Mouse (Mus musculus) right cerebral cortex, postnatal 25 days (tissue): Measurements from ENCODE around the gene Olfm2.
"Not testable (repeated sequence)": the region's sequence is repeated elsewhere in the genome, so short reads cannot be mapped to it uniquely, and the experiment has no call there.

ENCODE experiments used
- DNase-seq: peaks from one replicate; pipeline ENCODE4 v3.0.0; 2022

Gene Olfm2

DNA sequence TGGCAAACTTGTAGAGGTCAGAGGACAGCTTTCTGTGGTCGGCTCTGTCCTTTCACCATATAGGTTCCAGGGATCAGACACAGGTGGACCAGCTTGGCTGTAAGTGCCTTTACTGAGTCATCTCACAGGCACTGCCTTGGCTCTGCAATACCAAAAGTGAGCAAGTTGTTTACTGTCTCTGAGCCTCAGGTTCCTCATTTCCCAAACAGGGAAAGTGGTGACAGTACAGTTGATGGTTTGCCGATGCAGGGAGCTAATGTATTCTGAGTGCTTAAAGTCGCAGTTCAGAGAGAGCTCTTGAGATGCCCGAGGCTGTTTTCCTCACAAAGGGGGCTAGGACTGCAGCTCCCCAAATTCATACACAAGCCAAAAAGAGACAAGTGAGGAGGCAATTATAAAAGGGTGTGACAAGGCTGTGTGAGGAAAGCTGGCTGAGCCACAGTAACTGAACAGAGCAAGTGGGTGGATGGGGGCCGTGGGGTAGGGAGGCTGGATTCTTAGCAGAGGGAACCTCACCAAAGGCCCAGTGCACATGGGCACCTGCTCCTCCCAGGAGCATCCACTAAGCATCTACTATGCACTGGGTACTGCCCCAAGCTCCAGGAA lies 49.9 kb downstream of the Olfm2 start:
- no peak for DNase-seq

DNA sequence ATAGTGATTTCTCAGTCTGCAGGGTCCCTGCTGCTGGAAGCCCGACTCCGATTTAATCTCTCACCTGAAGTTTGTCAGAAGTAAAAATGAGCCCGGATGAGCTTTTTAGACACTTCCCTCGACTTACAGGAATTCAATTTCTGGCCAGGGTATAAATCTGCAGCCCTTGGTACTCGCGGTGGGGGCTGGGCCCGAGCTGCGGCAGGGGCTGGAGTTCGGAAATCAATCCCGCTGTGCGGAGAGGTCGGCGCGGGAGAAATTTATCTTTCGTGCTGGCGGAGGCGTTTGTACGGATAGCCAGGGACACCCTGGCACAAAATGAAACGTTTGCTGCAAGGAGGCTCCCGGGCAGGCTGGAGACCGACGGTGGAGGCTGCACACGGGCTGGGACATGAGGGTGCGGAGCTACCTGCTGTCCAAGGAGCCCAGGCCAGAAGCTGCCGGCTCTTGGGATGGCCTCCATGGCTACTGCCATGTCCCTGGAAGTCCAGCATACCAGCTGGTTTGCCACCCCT lies 51.4 kb downstream of the Olfm2 start:
- DNase-seq, result no peak

GRCm38 (mm10) chr9:20692863-20693262 lies 53.3 kb downstream of the Olfm2 start:
- DNase-seq, result no peak

DNA sequence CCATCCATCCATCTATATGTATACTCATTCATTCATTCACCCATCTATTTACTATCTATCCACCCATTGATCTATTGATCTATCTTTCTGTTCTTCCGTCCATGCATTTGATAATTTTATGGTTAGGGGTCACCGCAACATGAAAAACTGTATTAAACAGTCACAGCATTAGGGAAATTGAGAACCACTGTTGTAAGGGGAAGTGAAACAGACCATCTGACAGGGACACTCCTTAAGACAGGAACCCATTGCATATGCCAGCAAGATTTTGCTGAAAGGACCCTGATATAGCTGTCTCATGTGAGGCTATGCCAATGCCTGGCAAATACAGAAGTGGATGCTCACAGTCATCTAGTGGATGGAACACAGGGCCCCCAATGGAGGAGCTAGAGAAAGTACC lies 55.7 kb downstream of the Olfm2 start:
- not testable (repeated sequence) for DNase-seq

DNA sequence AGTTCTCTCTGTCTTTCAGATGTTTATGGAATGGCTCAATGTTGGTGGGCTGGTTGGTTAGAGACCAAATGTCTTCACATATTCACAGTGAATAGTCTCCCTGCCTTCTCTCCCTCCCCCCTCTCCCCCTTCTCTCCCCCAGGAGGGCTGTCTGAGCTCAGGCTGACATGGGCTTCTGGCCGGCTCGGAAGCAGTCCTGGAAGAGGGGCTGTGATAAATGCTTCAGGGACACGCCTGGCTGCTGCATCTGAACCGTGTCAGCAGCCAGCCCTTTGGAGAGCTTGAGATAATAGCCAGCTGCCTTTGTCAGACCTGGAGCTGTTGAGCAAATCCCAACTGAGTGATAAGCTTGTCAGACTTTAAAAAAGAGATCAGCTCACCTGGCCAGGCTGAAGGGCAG lies 56.2 kb downstream of the Olfm2 start:
- DNase-seq, result no peak

- no peak for DNase-seq
Observed at GRCm38 (mm10) chr9:20689403-20689802, 56.7 kb downstream of the Olfm2 start.

DNA sequence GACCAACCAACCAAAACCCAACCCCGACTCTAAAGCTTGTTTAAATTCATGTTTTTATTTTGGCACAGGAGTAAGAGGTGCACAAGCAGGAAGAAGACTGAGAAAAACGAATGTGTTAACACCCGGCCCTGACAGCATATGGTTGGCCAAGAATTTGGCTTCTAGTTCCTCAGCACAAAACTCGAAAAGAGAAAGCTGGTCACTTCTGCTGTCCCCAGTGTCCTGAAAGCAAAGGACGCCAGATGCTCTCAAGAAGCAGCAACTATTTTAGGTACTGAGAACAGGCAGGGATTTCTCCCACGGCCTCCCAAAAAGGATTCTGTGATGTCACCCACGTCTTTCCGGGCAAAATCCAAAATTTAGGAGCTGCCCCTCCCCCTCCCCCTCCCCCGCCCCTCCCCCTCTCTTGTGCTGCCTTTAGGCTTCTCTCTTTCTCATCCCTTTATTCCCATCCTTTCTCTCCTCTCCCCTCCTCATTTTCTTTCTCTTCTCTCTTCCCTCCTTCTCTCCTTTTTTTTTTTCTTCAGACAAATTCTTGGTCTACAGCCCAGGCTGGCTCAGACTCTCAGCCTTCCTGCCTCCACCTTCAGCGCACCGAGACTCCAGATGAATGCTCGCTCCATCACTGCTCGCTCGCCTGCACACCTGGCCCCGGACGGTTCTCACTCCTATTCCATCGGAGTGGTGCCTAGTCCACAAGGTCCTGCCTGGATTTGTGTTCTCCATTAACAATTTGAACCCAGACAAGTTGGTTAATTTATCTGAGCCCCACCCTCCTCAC lies 60.9 kb downstream of the Olfm2 start:
- peak; percentile 73 for DNase-seq

DNA sequence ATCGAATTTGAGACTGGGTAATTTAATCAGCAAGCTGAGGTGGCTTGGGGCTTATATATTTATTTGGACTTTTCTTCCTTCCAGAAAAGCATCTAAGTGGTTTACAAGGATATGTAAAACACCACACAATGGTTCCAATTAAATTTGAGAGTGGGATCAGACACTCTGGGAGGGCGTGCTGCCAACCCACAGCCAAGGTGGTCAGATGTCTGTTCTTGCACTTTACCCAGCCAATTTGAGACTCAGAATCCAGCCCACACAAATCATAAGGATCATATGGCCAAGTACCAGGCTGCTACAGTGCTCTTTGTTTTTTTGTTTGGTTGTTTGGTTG lies 63.8 kb downstream of the Olfm2 start:
- DNase-seq, result no peak

- DNase-seq, result no peak
Observed at GRCm38 (mm10) chr9:20681546-20682388, 64.4 kb downstream of the Olfm2 start.

GRCm38 (mm10) chr9:20680378-20680958 lies 65.7 kb downstream of the Olfm2 start:
- no peak for DNase-seq

DNA sequence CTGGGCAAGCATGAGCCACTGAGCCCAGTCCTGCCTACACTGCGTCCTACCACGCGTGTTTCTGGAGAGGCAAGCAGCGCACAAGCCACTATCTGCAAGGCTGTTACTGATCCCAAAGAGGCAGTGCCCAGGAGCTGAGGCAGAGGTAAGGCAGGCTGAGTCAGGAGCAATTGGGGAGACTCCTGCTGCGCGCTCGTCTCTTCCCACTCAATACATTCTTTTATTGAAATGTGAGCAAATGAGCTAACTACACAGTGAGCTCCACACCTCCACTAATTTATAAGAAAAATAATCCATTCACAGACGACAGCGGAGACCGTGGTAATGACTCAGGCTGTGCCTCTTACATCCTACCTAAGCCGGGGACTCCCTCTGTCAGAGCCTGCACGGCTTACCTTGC lies 68.3 kb downstream of the Olfm2 start:
- DNase-seq, result no peak

- DNase-seq, result no peak
Observed at GRCm38 (mm10) chr9:20672047-20672446, 74.1 kb downstream of the Olfm2 start.

GRCm38 (mm10) chr9:20668065-20668464 lies 78.1 kb downstream of the Olfm2 start:
- no peak for DNase-seq

DNA sequence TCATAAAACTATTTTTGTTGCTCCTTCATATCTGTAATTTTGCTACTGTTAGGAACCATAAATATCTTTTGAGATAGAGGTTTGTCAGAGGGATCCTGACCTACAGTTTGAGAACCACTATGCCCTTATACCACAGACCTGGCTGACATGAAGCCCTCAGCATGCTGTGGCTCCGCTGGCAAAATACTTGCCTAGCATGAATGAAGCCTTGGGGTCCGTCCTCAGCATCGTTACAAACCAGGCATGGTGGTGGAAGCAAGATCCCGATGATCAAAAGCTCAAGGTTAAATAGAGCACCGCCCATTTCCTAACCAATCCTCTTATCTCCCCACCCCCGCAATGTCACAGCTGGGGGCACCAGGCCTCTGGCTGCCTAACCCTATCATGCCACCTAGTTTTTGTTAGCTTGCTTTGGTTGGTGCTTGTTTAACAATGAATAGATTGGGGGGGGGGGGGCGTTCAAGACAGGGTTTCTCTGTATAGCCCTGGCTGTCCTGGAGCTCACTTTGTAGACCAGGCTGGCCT lies 79.6 kb downstream of the Olfm2 start:
- no peak for DNase-seq

GRCm38 (mm10) chr9:20665925-20666324 lies 80.2 kb downstream of the Olfm2 start:
- DNase-seq, result no peak

GRCm38 (mm10) chr9:20664982-20665637 lies 81.0 kb downstream of the Olfm2 start:
- DNase-seq, result no peak

DNA sequence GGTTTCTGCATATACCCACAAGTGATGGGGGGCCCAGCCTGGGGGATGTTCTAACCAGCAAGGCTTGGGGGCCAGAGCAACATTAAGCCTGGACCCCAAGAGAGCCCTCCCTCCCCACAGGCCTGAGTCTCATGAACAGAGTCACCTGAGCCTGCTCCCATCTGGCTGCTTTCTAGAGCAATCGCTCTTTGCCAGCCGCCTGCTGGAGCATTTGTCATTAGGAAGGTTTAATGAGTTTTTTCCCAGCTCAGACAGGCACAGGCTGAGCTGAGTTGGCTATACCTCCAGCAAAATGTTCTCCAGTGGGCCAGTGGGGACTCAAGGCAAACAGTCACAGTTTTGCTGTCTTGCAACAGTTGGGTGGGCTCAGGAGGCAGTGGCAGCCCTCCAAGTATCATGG lies 81.8 kb downstream of the Olfm2 start:
- DNase-seq, result peak; percentile 65

- DNase-seq, result peak; percentile 79
Observed at GRCm38 (mm10) chr9:20663956-20664355, 82.2 kb downstream of the Olfm2 start.

- no peak for DNase-seq
Observed at GRCm38 (mm10) chr9:20662874-20663273, 83.3 kb downstream of the Olfm2 start.

- DNase-seq, result peak; percentile 80
Observed at GRCm38 (mm10) chr9:20662325-20662724, 83.8 kb downstream of the Olfm2 start.

DNA sequence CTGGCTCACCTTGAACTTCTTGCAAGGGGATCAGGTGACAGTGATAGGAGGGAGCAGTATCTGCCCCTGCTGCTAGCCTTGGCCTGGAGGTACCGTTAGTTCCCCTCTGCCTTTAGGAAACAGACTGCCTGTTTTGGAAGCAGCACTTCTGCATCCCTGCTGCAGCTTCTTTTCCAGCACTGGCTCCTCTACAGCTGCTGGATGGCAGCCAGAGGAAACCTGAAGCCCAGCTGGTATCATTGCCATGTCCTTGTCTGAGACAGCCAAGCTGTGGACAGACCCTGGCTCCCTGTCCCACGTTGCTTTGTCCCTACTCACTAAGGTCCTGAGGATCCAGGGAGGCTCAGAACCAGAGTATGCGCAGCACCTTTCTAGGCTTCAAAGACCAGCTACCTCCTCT lies 88.6 kb downstream of the Olfm2 start:
- DNase-seq, result no peak

DNA sequence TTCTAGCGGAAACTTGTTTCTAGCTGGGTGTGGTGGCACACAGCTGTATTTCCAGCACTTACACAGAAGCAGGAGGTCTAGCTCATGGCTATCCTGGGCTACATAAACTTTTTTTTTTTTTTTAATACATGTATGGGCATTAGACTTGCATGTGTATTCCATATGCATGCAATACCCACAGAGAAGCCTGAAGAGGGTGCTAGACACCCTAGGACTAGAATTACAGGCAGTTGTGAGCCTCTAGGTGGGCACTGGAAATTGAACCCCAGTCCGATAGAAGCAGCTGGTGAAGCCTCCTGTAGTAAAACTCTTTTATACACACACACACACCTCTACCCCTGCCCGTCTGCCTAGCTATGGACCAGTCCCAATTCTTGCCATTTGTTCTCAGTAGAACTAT lies 92.3 kb downstream of the Olfm2 start:
- DNase-seq, result no peak

GRCm38 (mm10) chr9:20652260-20652658 lies 93.9 kb downstream of the Olfm2 start:
- no peak for DNase-seq
